Mouse (Mus musculus) left cerebral cortex, postnatal 4 days (tissue): ENCODE results near the gene Khdrbs2. TPM values are rescaled to one million over a fixed set of nuclear protein-coding genes. Genes with fewer than 3 reads are reported as not detected.

Source experiments
- DNase-seq: peaks from one replicate; pipeline ENCODE4 v3.0.0-alpha.2; 2022
- intact Hi-C: fragments of 180-260 bp; cut with DNase I; formaldehyde crosslinking; loops from one replicate; pipeline ENCODE4 v1.15.1; 2025
- total RNA-seq, 2 experiments: library from RNA; stranded (reverse); gene quantifications; 2 replicates each; pipeline ENCODE4 v1.2.3; 2021

Gene Khdrbs2
- total RNA-seq = 10 to 100 TPM; 29.2 to 37.6 TPM

DNA sequence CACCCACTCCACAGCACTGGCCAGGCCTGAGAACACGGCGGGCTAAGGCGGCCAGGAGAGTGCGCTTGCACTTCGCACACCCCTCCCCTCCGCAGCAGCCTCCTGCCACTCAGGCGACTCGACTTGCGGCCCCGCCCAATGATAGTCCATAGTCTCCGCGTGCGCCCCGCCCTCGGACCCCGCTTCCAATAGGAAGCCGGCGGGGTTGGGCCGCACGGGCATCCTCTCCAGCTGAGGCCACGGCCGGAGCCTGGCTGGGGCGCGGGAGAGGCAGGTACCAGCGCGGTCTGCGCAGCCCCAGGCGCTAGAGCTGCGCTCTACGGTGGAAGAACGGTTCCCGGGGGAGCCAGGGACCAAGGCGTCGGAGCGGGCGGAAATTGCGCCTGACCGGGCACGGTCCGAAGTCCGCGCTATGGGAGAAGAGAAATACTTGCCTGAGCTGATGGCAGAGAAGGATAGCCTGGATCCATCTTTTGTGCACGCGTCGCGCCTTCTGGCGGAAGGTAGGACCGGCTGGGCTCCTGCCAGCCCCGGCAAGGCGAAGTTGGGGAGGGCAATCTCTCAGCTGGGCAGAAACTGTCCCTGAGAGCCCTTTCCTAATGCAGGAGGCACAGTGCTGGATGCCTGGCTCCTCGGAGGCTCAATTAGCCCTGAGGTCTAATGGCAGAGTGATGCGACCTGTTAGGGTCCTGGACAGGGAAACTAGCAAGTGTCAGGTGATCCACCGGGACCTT, at the start of gene Khdrbs2:
Gene Khdrbs2, plus strand, starts transcription at position 209 of the 734 bp plus-strand sequence.
- intact Hi-C loops = loop anchor here (2.0 to 10.0 kb wide), 4 partner anchors 672 to 1470 kb away; no protein-coding TSS in a partner anchor
- peak; percentile 95 for DNase-seq

DNA sequence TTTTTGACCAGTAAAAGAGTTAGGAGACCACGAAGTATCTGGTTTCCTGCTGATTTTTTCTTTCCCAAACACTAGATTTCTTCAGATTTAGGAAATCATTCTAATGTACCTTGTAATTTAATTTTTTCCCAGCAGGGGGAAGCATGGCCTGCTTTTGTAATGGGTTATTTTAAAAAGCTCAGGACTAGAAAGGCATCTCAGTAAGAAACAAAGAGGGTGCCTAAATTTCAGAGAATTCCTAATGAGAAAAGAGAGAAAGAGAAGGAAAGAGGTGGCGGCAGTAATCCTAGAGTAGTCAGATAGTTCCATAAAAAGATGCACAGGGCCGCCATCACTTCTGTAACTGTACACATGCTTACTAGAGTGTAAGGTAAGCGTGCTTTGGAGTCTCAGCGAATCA, 2.1 kb downstream of the Khdrbs2 start:
- DNase-seq = no peak
- intact Hi-C loops = loop anchor here (5.0 to 10.0 kb wide), 3 partner anchors 670 to 1468 kb away; no protein-coding TSS in a partner anchor

DNA sequence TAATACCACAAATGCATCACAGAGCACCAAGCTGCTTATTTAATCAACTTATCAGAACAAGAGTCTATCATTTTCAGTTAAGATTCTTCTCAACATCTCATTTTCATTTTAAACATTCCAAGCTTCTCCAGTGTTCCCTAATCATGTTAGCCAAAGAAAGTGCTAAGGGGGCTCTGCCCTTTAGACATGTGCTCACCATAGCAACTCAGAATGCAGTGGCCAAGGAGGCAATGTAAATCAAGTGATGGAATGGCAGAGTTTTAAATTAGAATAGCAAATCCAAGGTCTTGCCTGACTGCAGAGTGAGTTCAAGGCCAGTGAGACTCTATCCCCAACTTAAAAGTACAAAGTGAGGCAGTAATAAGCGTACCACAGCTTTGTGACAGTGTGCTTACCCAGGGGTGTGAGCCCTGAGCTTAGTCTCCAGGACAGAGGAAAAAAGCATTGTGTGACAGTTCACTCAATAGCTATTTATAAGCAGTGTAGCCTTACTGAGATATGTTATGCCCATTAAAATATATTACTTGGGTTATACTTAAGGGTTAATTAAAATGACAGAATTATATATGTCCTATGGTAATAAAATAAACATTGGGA, 27.2 kb downstream of the Khdrbs2 start:
- no peak for DNase-seq
- intact Hi-C loops = no loop called here

DNA sequence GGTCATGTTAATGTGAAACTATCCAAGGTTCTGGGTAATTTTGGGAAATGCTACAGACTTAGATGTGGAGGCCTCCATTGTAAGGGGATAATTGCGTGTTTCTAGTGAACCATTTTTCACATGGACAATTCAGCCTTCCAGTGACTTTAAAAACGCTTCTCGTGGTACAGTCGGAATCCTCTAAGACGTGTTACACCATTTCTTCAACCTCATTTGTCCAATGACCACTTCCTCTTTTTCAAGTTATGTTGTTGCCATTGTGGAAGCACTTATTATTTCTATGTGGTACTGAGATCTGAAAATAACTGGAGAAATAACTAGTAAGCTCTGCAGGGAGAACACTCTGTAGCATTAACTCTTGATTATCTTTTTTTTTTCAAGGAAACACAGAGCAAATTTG, 75.9 kb downstream of the Khdrbs2 start:
- intact Hi-C loops = no loop called here
- no peak for DNase-seq

DNA sequence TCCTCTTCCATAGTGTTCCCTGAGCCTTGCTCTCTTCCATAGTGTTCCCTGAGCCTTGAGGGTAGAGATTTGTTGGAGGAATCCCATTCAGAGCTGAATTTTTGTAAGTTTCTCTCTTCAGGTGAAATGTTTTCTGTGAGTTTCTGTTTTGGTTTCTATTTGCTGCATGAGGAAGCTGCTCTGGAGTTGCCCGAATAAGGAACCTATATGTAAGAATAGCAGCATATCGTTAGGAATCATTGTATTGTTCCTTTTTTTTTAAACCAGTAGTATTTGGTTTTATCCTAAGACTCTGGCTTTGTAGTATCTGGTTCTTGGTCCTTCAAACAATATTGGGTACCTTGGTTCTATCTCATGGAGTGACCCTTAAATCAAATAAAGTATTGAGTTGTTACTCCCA, 77.1 kb downstream of the Khdrbs2 start:
- no peak for DNase-seq
- intact Hi-C loops = no loop called here

DNA sequence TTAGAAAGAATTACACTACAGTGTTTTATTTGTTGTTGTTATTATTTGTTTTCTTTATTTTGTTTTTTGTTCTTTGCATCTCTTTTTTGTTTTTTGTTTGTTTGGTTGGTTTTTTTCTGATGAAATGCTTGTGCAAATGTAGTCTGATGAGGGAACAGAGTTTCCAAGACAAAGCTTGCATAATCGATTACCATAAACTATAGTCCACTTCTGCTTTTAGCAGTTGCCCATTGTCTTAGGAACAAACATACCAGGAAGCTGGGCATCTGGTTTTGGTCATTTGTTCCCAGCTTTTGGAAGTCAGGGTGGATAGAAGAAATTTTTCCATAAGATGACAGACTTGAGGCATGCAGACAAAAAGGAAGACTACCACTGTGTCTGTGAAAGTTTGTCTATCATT, 77.8 kb downstream of the Khdrbs2 start:
- intact Hi-C loops = no loop called here
- no peak for DNase-seq

DNA sequence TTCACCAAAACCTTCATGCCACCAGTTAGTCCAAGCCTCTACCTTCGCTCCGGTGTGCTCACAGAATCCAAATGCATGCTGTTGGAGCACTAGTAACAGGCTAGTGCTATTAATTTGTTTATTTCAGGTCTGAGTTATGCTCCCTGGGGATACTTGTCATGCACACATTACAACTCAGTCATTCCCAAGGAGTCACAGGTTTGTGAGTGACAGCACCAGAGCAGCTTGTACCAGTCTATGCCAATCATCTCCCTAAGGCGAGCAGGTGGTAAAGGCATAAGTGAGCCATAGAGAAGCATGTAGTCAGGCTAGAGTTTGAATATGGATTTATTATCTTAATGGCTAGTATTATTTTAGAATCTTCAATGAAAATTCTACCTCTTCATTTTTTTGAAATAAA, 86.4 kb downstream of the Khdrbs2 start:
- DNase-seq = no peak
- intact Hi-C loops = no loop called here

DNA sequence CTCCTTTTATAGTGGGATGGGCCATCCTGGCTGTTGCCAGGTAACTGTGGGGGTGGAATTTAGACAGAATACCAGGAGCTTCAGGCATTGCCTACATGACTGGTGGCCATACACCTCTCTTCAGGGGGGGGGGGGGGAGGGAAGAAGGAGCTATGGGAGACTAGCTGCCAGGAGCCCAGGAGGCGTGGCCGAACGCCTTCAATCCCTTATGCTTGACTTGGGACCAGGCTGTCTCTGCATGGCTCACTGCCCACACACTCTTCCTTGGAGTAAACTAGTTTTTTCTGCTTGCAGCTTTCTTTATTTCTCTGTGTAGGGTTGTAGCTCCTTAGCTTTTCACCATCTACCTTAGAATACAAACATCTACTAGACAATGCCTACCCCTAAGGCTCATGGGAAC, 98.0 kb downstream of the Khdrbs2 start:
- intact Hi-C loops = no loop called here

DNA sequence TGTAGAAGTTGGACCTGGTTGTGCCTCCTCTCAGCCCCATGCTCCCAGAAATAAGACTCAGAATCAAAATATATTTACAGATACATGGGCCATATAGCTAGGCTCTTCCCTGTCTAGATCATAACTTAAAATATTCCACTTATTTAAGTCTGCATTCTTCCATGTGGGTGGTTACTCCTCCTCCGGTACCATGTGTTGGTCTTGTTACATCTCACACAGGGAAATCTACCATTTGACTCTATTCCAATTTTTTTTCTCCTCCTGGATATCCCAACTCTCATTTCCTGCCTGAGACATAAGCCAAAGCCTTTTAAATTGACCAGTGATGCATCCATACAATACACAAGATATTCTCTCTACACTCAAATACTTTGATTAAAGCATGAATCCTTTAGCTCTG, 122.2 kb downstream of the Khdrbs2 start:
- DNase-seq = no peak
- intact Hi-C loops = no loop called here

More for the DNA sequence above, 98.0 kb downstream of the Khdrbs2 start:
- DNase-seq = peak; percentile 49

DNA sequence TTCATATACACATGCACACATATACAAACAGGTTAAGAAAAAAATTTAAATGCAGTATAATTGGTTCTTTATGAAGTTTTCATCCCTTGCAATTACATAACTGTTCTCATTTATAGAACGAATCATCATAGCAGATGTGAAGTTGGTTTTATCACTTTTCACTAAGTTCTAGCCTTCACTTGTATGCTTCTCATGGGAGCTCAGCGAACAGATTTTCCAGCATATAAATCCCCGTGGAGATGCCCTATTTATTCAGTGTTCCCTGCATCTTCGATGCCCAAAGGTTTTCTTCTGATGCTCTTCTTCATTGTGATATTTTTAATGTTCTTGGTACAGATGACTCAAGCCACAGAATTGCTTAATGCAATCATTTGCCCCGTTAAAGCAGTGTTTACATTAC, 128.9 kb downstream of the Khdrbs2 start:
- DNase-seq = no peak
- intact Hi-C loops = no loop called here

DNA sequence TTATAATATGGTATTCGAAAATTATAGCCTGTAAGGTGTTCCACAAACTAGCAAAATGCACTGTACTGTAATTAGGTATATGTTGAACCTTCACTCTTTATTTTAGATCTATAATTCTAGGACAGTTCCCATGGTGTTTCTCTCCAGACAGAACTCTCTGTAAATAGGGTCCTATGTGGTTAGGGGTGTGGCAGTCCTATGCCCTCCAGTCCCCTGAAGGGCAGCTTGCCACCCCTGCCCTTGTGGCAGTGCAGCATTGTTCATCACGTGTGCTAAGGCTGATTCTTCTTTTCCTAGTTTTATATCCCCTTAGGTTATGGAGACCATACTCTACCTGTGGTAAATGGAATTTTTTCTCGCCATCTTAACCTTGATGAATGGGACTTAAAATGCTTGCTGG, 136.6 kb downstream of the Khdrbs2 start:
- intact Hi-C loops = no loop called here
- DNase-seq = no peak

DNA sequence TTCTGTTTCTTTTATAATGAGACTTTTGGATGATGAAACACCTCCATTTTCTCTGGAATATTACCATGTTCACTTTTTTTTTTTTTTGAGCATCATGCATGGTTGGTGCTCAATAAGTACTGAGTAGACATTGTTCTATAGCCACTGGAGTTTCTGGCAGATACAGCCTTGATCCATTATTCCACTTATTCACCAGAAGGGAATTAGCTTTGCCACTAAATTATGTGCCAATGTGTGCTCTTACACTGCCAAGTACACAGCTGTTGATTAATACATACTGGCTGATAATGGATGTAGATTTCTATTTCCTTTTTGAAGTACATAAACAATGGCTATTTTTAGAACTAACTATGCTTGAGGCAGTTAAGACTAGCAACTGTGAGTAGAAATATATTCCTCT, 137.1 kb downstream of the Khdrbs2 start:
- DNase-seq = no peak
- intact Hi-C loops = no loop called here

DNA sequence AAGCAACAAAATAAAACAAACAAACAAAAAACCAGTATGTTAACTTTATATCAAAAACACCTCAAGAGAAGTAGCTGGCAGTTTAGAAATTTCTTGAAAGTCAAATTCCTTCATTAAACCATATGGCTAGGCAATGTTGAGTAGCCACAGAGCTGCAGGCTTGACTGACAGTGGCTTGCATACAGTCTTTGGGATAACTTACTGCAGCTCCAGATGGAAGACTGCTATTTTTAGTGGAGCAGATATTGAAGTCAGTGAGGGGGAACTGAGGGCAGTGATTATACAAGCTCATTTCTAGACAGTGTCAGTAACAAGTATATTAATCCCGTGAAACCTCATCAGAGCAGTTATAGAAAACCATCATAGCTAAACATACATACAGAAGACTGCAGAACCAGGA, 166.6 kb downstream of the Khdrbs2 start:
- intact Hi-C loops = no loop called here
- no peak for DNase-seq

DNA sequence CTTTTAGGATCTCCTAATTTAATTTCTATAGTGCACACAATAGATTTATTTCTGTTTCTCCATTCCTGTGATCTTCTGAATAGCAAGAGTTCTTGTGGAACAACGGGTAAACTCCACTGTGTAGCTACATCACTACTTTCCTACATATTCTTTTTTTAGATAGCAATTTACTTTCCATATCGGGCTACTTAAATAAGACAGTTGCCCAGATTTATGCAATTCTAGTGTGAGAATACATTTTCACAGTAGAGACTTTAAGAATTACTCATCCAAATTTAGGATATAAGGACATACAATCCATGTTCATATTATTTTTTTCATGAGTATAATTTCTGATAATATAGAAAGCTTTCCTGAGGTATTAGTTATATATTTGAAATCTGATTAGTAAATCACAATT, 175.0 kb downstream of the Khdrbs2 start:
- no peak for DNase-seq
- intact Hi-C loops = no loop called here

DNA sequence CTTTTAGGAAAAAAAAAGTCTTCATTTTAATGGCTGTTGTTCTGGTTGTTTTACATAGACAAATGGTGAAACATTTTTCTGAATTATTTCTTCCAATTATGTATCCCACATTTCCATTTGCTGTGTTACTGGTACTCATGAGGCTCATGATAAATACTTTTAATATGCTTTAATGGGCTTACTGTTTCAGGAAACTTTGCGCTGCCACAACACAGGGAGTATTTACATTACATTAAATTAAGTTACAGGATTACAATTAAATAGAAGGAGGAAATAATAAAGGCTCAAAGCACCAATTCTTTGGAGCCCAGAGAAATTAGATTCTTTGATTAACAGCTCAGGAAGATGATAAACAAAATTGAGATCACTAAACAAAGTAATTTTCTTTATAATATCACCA, 179.6 kb downstream of the Khdrbs2 start:
- intact Hi-C loops = no loop called here
- no peak for DNase-seq

DNA sequence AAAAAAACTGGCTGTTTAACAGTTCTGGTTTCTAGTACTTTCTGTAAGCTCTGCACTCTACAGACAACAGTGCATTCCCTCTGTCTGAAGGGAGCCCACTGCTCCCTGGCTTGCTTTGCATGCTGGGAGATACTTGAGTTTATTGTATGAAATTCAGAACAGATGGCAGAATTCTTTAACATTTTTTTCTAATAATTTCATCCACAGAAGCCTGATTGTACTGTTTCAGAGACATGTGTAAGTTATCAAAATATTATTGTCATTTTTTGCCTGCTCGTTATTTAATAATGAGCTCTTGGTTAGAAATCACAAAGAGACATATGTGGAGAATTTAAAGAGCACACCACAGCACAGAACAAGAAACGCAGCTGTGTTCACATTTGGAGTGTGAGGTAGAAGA, 191.0 kb downstream of the Khdrbs2 start:
- intact Hi-C loops = loop anchor here (2.0 kb wide), 1 partner anchor 25 kb away; no protein-coding TSS in a partner anchor

DNA sequence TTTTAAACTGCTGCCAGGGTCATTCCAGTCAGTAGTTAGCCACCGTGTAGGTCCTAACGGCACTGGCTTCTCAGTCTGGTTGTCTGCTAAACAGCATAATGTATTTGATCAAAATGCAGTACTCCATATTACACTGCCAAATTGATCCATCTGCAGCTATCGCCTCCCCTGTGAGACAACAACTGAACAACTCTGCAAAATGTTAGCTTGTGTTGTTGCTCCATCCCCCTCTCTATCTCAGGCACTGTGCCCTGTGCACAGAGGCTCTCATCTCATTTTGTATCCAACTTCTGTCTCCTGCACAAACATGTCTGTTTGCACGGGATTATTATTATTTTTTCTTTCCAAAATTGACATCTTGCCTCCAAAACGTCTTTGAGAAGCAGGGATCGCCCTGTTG, 225.0 kb downstream of the Khdrbs2 start:
- DNase-seq = no peak
- intact Hi-C loops = no loop called here

More for the DNA sequence above, 191.0 kb downstream of the Khdrbs2 start:
- DNase-seq = no peak

DNA sequence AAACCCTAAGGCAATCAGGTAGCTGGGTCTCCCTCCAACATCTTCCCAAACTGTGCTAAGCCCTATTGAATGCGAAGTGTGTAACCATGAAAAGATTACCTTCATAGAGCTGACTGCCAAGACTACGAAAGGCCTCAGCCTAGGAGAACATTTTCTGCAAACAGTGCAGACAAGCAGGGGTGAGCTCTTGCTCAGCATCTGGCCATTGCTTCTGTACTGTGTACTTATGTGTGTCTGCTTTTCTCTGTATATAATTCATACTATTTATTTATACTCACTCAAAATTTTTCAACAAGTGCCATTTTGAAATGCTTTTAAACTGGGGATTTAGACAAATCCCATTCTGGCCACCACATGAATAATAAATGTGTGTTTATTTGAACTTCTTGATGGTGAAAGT, 235.1 kb downstream of the Khdrbs2 start:
- intact Hi-C loops = no loop called here
- no peak for DNase-seq

DNA sequence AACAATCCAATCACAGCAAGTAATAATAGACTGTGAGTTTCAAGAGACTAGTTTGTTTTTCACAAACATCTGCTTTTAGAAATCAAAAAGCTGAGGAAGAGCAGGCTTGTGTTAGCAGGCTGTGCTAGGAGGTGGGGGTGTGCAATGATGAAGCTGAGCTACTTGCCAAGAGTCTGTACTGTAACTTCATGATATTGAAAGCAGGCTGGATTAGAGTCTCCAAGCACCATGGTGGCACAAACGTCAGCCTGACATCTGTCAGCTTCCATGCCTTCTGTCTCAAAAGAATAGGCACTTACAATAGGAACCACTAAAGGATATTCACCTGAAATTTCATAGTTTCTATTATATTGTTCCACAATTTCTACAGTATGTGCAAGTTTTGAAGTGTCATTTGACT, 255.9 kb downstream of the Khdrbs2 start:
- no peak for DNase-seq
- intact Hi-C loops = no loop called here

DNA sequence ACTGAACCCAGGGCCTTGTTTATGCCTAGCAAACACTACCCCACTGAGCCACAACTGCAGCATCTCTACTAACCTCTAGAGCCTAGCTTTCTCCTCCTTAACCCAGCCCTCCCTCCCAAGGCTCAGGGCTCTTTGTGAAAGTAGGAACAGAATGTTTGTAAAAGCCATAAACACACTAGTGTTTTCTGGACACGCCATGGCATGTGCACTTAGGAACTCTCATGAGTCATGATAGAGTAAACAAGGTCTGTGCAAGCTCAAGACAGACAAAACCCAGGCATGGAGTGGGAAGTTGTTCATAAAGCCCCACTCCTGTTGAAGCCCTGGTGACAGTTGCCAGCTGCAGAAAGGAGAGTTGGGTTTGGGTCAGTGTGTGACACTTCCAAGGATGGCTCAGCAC, 257.0 kb downstream of the Khdrbs2 start:
- intact Hi-C loops = no loop called here
- no peak for DNase-seq

DNA sequence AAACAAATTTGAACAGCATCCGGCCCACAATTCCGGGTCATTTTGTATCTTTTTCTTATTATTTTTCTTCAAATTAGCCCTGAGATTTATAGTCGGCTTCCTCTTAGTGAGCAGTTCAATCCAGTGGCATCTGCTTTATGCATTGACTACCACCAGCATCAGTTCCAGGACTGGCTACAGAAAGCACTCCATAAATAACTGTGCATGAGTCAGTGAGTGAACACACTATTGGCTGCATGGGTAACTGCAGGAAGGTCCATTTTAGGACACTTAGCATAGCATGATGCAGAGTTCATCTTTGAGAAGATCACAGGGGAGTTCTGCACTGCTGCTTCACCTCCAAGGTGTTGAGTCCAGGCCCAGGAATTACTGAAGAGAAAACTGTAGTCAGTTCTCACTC, 258.0 kb downstream of the Khdrbs2 start:
- no peak for DNase-seq
- intact Hi-C loops = no loop called here

DNA sequence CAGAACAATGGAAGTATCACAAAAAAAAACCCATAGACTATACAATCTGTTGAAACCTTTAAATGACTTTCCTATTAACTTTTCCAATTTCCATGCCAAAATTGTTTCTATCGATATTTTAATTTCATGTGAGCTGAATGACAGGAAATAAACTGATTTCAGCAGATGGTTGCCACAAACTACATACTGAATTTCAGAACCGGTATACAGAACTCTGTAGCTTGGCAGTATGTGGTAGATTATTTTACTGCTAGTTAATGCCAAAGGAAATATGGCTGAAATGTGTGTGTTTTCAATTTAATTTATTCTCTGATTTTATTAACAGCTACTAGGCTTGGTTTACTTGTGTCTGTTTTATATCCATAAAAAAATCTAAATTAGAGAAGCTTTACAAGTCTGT, 260.6 kb downstream of the Khdrbs2 start:
- intact Hi-C loops = no loop called here
- DNase-seq = no peak

DNA sequence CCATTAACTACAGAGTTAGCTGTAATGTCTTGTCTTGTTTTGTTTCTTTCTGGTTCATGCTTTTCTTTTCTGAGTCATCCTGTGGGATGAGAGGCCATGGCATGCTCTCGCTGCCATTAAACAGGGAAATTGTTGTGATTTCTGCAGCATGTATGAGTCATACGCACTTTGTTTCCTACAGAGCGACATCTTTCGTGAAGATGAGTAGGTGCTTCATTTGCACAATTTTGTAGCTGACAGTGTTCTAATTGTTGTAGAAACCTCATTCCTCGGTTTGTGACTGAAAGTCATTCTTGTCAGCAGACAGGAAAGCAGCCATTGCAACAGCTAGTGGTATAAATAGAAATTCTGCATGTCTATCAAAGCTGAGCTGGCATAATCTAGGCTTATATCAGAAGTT, 271.4 kb downstream of the Khdrbs2 start:
- intact Hi-C loops = no loop called here
- no peak for DNase-seq
